Mouse (Mus musculus) hindbrain, embryonic 10.5 days (tissue): ENCODE measurements at regions not wholly inside any gene's neighbourhood (a gene's known extent, or its start where the extent isn't known, plus 50 kb on each side); places are given as distances from the start of the nearest gene placed in this dataset.

Experiments used
- DNase-seq: peaks from one replicate; pipeline ENCODE4 v3.0.0-alpha.2; 2017; ENCODE audit warnings: low spot score
- H3K27ac ChIP-seq: fragments of 300-500 bp; sonication (generic); 2 replicates; pipeline ENCODE4 v1.5.1; 2016; ENCODE audit warnings: mild to moderate bottlenecking, moderate library complexity
- H3K27me3 ChIP-seq: fragments of 300-500 bp; sonication (generic); 2 replicates; pipeline ENCODE4 v1.6.1; 2016; ENCODE audit warnings: mild to moderate bottlenecking; ENCODE audit not compliant: poor library complexity, insufficient read depth, severe bottlenecking
- H3K36me3 ChIP-seq: fragments of 300-500 bp; sonication (generic); 2 replicates; pipeline ENCODE4 v1.6.1; 2016; ENCODE audit warnings: mild to moderate bottlenecking, moderate library complexity
- H3K4me1 ChIP-seq: fragments of 300-500 bp; sonication (generic); replicated peaks from 2 replicates; pipeline ENCODE4 v1.6.1; 2016; ENCODE audit warnings: mild to moderate bottlenecking
- H3K4me3 ChIP-seq: fragments of 300-500 bp; sonication (generic); 2 replicates; pipeline ENCODE4 v1.5.1; 2016; ENCODE audit warnings: mild to moderate bottlenecking, moderate library complexity
- H3K9me3 ChIP-seq: fragments of 300-500 bp; sonication (generic); 2 replicates; pipeline ENCODE4 v1.6.1; 2016; ENCODE audit warnings: mild to moderate bottlenecking, moderate library complexity
- WGBS: fragments of 180-500 bp; shearing (Covaris S2); methylation state at CpG from one replicate; pipeline ENCODE4 v1.1.7; 2016; 5-methylcytosine and 5-hydroxymethylcytosine counted together

GRCm38 (mm10) chr9:116411067-116411466 is 235.9 kb upstream of the Tgfbr2 start:
- H3K27ac ChIP-seq = no peak overlapping the region
- DNase-seq = no peak
- peaks cover 5% of the 10 kb centered on the region; the same call in 1 of the 2 replicates for H3K9me3 ChIP-seq
- H3K36me3 ChIP-seq = no peaks in the 10 kb centered on the region
- WGBS = 83% methylated on average over 5 of the region's 5 CpGs
- no peak overlapping the region for H3K4me3 ChIP-seq
- no peaks in the 10 kb centered on the region for H3K4me1 ChIP-seq
- H3K27me3 ChIP-seq = no peaks in the 10 kb centered on the region

GRCm38 (mm10) chr9:116410461-116410860 is 235.3 kb upstream of the Tgfbr2 start:
- H3K9me3 ChIP-seq = peaks cover 5% of the 10 kb centered on the region; the same call in 1 of the 2 replicates
- H3K4me1 ChIP-seq = no peaks in the 10 kb centered on the region
- WGBS = 92% methylated on average over 8 of the region's 8 CpGs
- no peaks in the 10 kb centered on the region for H3K36me3 ChIP-seq
- no peaks in the 10 kb centered on the region for H3K27me3 ChIP-seq
- H3K4me3 ChIP-seq = no peak overlapping the region
- H3K27ac ChIP-seq = no peak overlapping the region
- DNase-seq = no peak

- Histone ChIP-seq H3K4me3 (no peak overlapping the region), H3K36me3 (no peaks in the 10 kb centered on the region), H3K4me1 (no peaks in the 10 kb centered on the region), H3K9me3 (peaks cover 5% of the 10 kb centered on the region; the same call in 1 of the 2 replicates), H3K27ac (no peak overlapping the region), H3K27me3 (no peaks in the 10 kb centered on the region)
- WGBS = 90% methylated on average over 2 of the region's 2 CpGs
- no peak for DNase-seq
Measured at GRCm38 (mm10) chr9:116408116-116408515, 233.0 kb upstream of the Tgfbr2 start.

- H3K27ac ChIP-seq = no peak overlapping the region
- H3K4me1 ChIP-seq = peaks cover 7% of the 10 kb centered on the region; the same call in 1 of the 2 replicates
- H3K9me3 ChIP-seq = peaks cover 5% of the 10 kb centered on the region; the same call in 1 of the 2 replicates
- 97% methylated on average over 1 of the region's 1 CpGs for WGBS
- H3K36me3 ChIP-seq = no peaks in the 10 kb centered on the region
- DNase-seq = no peak
- H3K4me3 ChIP-seq = no peak overlapping the region
- no peaks in the 10 kb centered on the region for H3K27me3 ChIP-seq
Measured at GRCm38 (mm10) chr9:116405051-116405450, 229.9 kb upstream of the Tgfbr2 start.

- no peaks in the 10 kb centered on the region for H3K9me3 ChIP-seq
- no peak overlapping the region for H3K4me3 ChIP-seq
- H3K36me3 ChIP-seq = no peaks in the 10 kb centered on the region
- H3K27ac ChIP-seq = no peak overlapping the region
- H3K4me1 ChIP-seq = peaks cover 7% of the 10 kb centered on the region; the same call in 1 of the 2 replicates
- no peaks in the 10 kb centered on the region for H3K27me3 ChIP-seq
- 61% methylated on average over 7 of the region's 7 CpGs for WGBS
- DNase-seq = no peak
Measured at GRCm38 (mm10) chr9:116401821-116402220, 226.7 kb upstream of the Tgfbr2 start.

GRCm38 (mm10) chr9:116400270-116400669 is 225.1 kb upstream of the Tgfbr2 start:
- H3K27me3 ChIP-seq = no peaks in the 10 kb centered on the region
- no peaks in the 10 kb centered on the region for H3K36me3 ChIP-seq
- H3K9me3 ChIP-seq = no peaks in the 10 kb centered on the region
- no peak for DNase-seq
- H3K4me1 ChIP-seq = peaks cover 7% of the 10 kb centered on the region; the same call in 1 of the 2 replicates
- H3K4me3 ChIP-seq = no peak overlapping the region
- no peak overlapping the region for H3K27ac ChIP-seq
- WGBS = 44% methylated on average over 2 of the region's 2 CpGs

GRCm38 (mm10) chr9:116399296-116399695 is 224.1 kb upstream of the Tgfbr2 start:
- no peak for DNase-seq
- 90% methylated on average over 1 of the region's 1 CpGs for WGBS
- H3K9me3 ChIP-seq = no peaks in the 10 kb centered on the region
- no peak overlapping the region for H3K27ac ChIP-seq
- no peaks in the 10 kb centered on the region for H3K36me3 ChIP-seq
- no peaks in the 10 kb centered on the region for H3K27me3 ChIP-seq
- H3K4me3 ChIP-seq = no peak overlapping the region
- peaks cover 7% of the 10 kb centered on the region; the same call in 1 of the 2 replicates for H3K4me1 ChIP-seq

- Histone ChIP-seq H3K27me3 (no peaks in the 10 kb centered on the region), H3K9me3 (no peaks in the 10 kb centered on the region), H3K4me1 (0 out of 2 replicates have a peak, but pooled peaks cover 3% of the 10 kb centered on the region), H3K4me3 (no peak overlapping the region), H3K27ac (no peak overlapping the region), H3K36me3 (no peaks in the 10 kb centered on the region)
- no peak for DNase-seq
- 87% methylated on average over 8 of the region's 8 CpGs for WGBS
Measured at GRCm38 (mm10) chr9:116392258-116392657, 217.1 kb upstream of the Tgfbr2 start.

- Histone ChIP-seq H3K9me3 (no peaks in the 10 kb centered on the region), H3K27me3 (no peaks in the 10 kb centered on the region), H3K4me1 (peaks cover 6% of the 10 kb centered on the region; the same call in 1 of the 2 replicates), H3K27ac (no peak overlapping the region), H3K4me3 (no peak overlapping the region), H3K36me3 (no peaks in the 10 kb centered on the region)
- DNase-seq = no peak
- WGBS = 76% methylated on average over 3 of the region's 3 CpGs
Measured at GRCm38 (mm10) chr9:116389781-116390180, 214.6 kb upstream of the Tgfbr2 start.

- Histone ChIP-seq H3K36me3 (no peaks in the 10 kb centered on the region), H3K9me3 (no peaks in the 10 kb centered on the region), H3K27me3 (no peaks in the 10 kb centered on the region), H3K4me3 (no peak overlapping the region), H3K4me1 (peaks cover 15% of the 10 kb centered on the region), H3K27ac (no peak overlapping the region)
- WGBS = 61% methylated on average over 8 of the region's 8 CpGs
- DNase-seq = no peak
Measured at GRCm38 (mm10) chr9:116388863-116389262, 213.7 kb upstream of the Tgfbr2 start.

- Histone ChIP-seq H3K27me3 (no peaks in the 10 kb centered on the region), H3K4me1 (peaks cover 23% of the 10 kb centered on the region), H3K27ac (no peak overlapping the region; the same call in 1 of the 2 replicates), H3K36me3 (no peaks in the 10 kb centered on the region), H3K4me3 (no peak overlapping the region), H3K9me3 (no peaks in the 10 kb centered on the region)
- 93% methylated on average over 9 of the region's 9 CpGs for WGBS
- DNase-seq = no peak
Measured at GRCm38 (mm10) chr9:116388025-116388424, 212.9 kb upstream of the Tgfbr2 start.

GRCm38 (mm10) chr9:116384176-116385076 is 209.3 kb upstream of the Tgfbr2 start:
- H3K4me3 ChIP-seq = peak overlapping the region; percentile 13; the same call in 1 of the 2 replicates
- peak; percentile 58 for DNase-seq

GRCm38 (mm10) chr9:116383411-116384101 is 208.4 kb upstream of the Tgfbr2 start:
- peak overlapping the region; percentile 13; the same call in 1 of the 2 replicates for H3K4me3 ChIP-seq
- WGBS = 46% methylated on average over 18 of the region's 18 CpGs
- no peaks in the 10 kb centered on the region for H3K27me3 ChIP-seq
- peaks cover 19% of the 10 kb centered on the region for H3K4me1 ChIP-seq
- DNase-seq = peak; percentile 19
- peak overlapping the region; percentile 81 for H3K27ac ChIP-seq
- no peaks in the 10 kb centered on the region for H3K36me3 ChIP-seq
- no peaks in the 10 kb centered on the region for H3K9me3 ChIP-seq

More at GRCm38 (mm10) chr9:116384176-116385076, 209.3 kb upstream of the Tgfbr2 start:
- Histone ChIP-seq H3K27me3 (no peaks in the 10 kb centered on the region), H3K27ac (peak overlapping the region; percentile 81), H3K9me3 (no peaks in the 10 kb centered on the region), H3K36me3 (no peaks in the 10 kb centered on the region), H3K4me1 (peaks cover 23% of the 10 kb centered on the region)
- WGBS = 64% methylated on average over 21 of the region's 21 CpGs
